Mouse (Mus musculus) bone marrow macrophage, adult 2 months (primary cell): ENCODE results near the gene Dvl2.

Experiments used
- CTCF ChIP-seq: IDR thresholded peaks from 2 replicates; pipeline ENCODE4 v1.5.1; 2012; ENCODE audit warnings: low read depth, mild to moderate bottlenecking, low read length, moderate library complexity
- POLR2A ChIP-seq: IDR thresholded peaks from 2 replicates; pipeline ENCODE4 v1.6.1; 2012; ENCODE audit warnings: mild to moderate bottlenecking, low read depth, low read length, borderline replicate concordance

- TF ChIP-seq CTCF (no peak), POLR2A (no peak)
These were observed 764 bp downstream of the Dvl2 start for GRCm38 (mm10) chr11:70001159-70001558.
